Mouse (Mus musculus): ENCODE measurements around the gene Utp15. TPM values are rescaled to one million over a fixed set of nuclear protein-coding genes. Genes with fewer than 3 reads are reported as not detected.

Gene Utp15
- polyA plus RNA-seq, 1 experiment from 2014 or later = 26.9 TPM

DNA sequence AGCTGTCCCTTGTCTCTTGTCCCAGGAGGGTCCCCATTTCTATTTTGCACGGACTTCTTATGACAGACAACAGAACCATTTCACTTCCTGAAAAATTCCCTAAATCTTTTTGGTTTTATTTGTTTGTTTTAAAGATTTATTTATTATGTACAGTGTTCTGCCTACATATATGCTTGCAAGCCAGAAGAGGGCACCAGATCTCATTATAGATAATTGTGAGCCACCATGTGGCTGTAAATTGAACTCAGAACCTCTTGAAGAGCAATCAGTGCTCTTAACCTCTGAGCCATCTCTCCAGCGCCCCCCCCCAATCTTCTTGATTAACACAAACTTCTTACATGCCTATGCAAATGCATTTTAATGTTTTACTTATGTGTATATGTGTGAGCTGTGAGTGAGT lies 27.9 kb upstream of the Utp15 start:
- Histone ChIP-seq H3K4me1 (no peaks in the 10 kb centered on the region), H3K4me3 (no peak overlapping the region), H3K9ac (no peak overlapping the region), H3K36me3 (no peaks in the 10 kb centered on the region), H3K9me3 (no peaks in the 10 kb centered on the region), H3K4me2 (no peak overlapping the region), H3K27ac (no peak overlapping the region), H3K27me3 (no peaks in the 10 kb centered on the region)
- WGBS = 31% methylated on average over 2 of the region's 2 CpGs
- ATAC-seq (ENCODE audit: insufficient number of reproducible peaks, low FRiP score, low TSS enrichment, low read depth) = no peak

GRCm38 (mm10) chr13:98280990-98281650 lies 18.3 kb upstream of the Utp15 start:
- Histone ChIP-seq H3K4me3 (no peak overlapping the region), H3K27ac (no peak overlapping the region), H3K9ac (no peak overlapping the region), H3K36me3 (no peaks in the 10 kb centered on the region), H3K9me3 (no peaks in the 10 kb centered on the region), H3K4me1 (no peaks in the 10 kb centered on the region), H3K4me2 (no peak overlapping the region), H3K27me3 (no peaks in the 10 kb centered on the region)
- no peak for ATAC-seq (ENCODE audit: insufficient number of reproducible peaks, low FRiP score, low TSS enrichment, low read depth)
- 75% methylated on average over 12 of the region's 12 CpGs for WGBS

DNA sequence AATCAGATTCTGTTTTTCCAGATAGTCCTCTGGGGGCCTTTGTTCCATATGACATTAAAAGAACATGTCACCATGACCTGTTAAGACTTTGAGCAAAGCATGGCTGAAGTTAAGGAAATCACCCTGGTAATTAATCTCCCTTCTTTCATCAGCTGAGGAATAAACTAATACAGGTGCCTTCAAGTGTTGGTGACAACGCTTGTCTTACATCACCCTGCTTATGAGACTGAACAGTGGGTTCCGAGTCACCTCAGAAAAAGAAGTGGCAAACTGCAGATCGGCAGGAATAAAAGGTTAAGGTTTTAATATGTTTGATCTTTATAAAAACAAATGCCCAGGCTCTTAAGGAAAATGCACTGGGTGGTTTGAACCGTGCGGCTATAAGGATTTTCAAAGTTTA lies 16.8 kb upstream of the Utp15 start, which contains the start of gene Gm21976:
Gm21976 (plus strand) TSS at position 202 of the 400 bp plus-strand sequence.
- Histone ChIP-seq H3K27ac (no peak within 1 kb of the TSS), H3K27me3 (no peaks in the 10 kb centered on the region), H3K4me2 (no peak within 1 kb of the TSS), H3K4me3 (no peak within 1 kb of the TSS), H3K36me3 (peaks cover 10% of the 10 kb centered on the region), H3K9me3 (no peaks in the 10 kb centered on the region), H3K4me1 (no peaks in the 10 kb centered on the region), H3K9ac (no peak within 1 kb of the TSS)
- no peak for ATAC-seq (ENCODE audit: insufficient number of reproducible peaks, low FRiP score, low TSS enrichment, low read depth)
- WGBS = 70% methylated on average over 5 of the region's 5 CpGs

DNA sequence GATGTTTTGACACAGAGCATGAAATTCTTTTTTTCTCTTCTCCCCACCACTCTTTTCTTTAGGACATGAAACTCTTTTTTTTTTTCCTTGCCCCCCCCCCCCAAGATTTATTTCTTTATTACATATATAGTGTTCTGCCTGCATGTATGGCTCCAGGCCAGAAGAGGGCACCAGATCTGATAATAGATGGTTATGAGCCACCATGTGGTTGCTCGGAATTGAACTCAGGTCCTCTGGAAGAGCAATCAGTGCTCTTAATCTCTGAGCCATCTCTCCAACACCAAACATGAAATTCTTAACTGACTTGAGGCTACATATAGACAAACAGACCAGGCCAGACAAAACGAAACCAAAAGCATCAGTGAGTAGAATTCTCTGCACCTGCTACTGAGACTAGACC lies 14.7 kb upstream of the Utp15 start:
- 88% methylated on average over 2 of the region's 2 CpGs for WGBS
- Histone ChIP-seq H3K9ac (no peak overlapping the region), H3K9me3 (no peaks in the 10 kb centered on the region), H3K36me3 (peaks cover 28% of the 10 kb centered on the region), H3K4me2 (no peak overlapping the region), H3K4me1 (no peaks in the 10 kb centered on the region), H3K4me3 (no peak overlapping the region), H3K27me3 (no peaks in the 10 kb centered on the region), H3K27ac (no peak overlapping the region)
- ATAC-seq (ENCODE audit: insufficient number of reproducible peaks, low FRiP score, low TSS enrichment, low read depth) = no peak

- Histone ChIP-seq H3K27me3 (no peaks in the 10 kb centered on the region), H3K9ac (no peak overlapping the region), H3K4me3 (no peak overlapping the region), H3K27ac (no peak overlapping the region), H3K4me2 (no peak overlapping the region), H3K36me3 (peaks cover 40% of the 10 kb centered on the region), H3K4me1 (no peaks in the 10 kb centered on the region), H3K9me3 (no peaks in the 10 kb centered on the region)
- no peak for ATAC-seq (ENCODE audit: insufficient number of reproducible peaks, low FRiP score, low TSS enrichment, low read depth)
- 87% methylated on average over 7 of the region's 7 CpGs for WGBS
These were observed 13.4 kb upstream of the Utp15 start for GRCm38 (mm10) chr13:98276253-98276652.

- no peak overlapping the region for H3K4me3 ChIP-seq
- no peak for ATAC-seq (ENCODE audit: insufficient number of reproducible peaks, low FRiP score, low TSS enrichment, low read depth)
- no peaks in the 10 kb centered on the region for H3K4me1 ChIP-seq
- WGBS = 75% methylated on average over 4 of the region's 4 CpGs
- H3K27ac ChIP-seq = no peak overlapping the region
- H3K9ac ChIP-seq = no peak overlapping the region
- peaks cover 45% of the 10 kb centered on the region for H3K36me3 ChIP-seq
- H3K4me2 ChIP-seq = no peak overlapping the region
- H3K27me3 ChIP-seq = no peaks in the 10 kb centered on the region
- H3K9me3 ChIP-seq = no peaks in the 10 kb centered on the region
These were observed 12.8 kb upstream of the Utp15 start for GRCm38 (mm10) chr13:98275646-98276045.

- no peak overlapping the region for H3K27ac ChIP-seq
- no peak overlapping the region for H3K9ac ChIP-seq
- WGBS = 86% methylated on average over 9 of the region's 9 CpGs
- H3K36me3 ChIP-seq = peaks cover 54% of the 10 kb centered on the region
- ATAC-seq (ENCODE audit: insufficient number of reproducible peaks, low FRiP score, low TSS enrichment, low read depth) = no peak
- no peaks in the 10 kb centered on the region for H3K4me1 ChIP-seq
- H3K27me3 ChIP-seq = no peaks in the 10 kb centered on the region
- H3K4me2 ChIP-seq = no peak overlapping the region
- no peak overlapping the region for H3K4me3 ChIP-seq
- H3K9me3 ChIP-seq = no peaks in the 10 kb centered on the region
These were observed 11.2 kb upstream of the Utp15 start for GRCm38 (mm10) chr13:98274023-98274422.

GRCm38 (mm10) chr13:98264111-98264510 lies 1.3 kb upstream of the Utp15 start:
- no peak overlapping the region for H3K27ac ChIP-seq
- H3K9me3 ChIP-seq = no peaks in the 10 kb centered on the region
- no peak overlapping the region for H3K9ac ChIP-seq
- peak overlapping the region; percentile 66 for H3K4me2 ChIP-seq
- H3K36me3 ChIP-seq = peaks cover 28% of the 10 kb centered on the region
- WGBS = 37% methylated on average over 5 of the region's 5 CpGs
- peaks cover 23% of the 10 kb centered on the region for H3K4me1 ChIP-seq
- ATAC-seq (ENCODE audit: insufficient number of reproducible peaks, low FRiP score, low TSS enrichment, low read depth) = no peak
- H3K4me3 ChIP-seq = peak overlapping the region; percentile 73
- H3K27me3 ChIP-seq = no peaks in the 10 kb centered on the region

GRCm38 (mm10) chr13:98263458-98263987 lies 682 bp upstream of the Utp15 start:
- peak; percentile 26; the same call in 1 of the 2 replicates for ATAC-seq (ENCODE audit: insufficient number of reproducible peaks, low FRiP score, low TSS enrichment, low read depth)
- Histone ChIP-seq H3K27ac (peak overlapping the region; percentile 92), H3K4me3 (peak overlapping the region; percentile 73), H3K4me1 (peaks cover 23% of the 10 kb centered on the region), H3K9ac (peak overlapping the region; percentile 61), H3K9me3 (no peaks in the 10 kb centered on the region), H3K36me3 (peaks cover 25% of the 10 kb centered on the region), H3K27me3 (no peaks in the 10 kb centered on the region), H3K4me2 (peak overlapping the region; percentile 66)
- WGBS = under 1% methylated on average over 16 of the region's 16 CpGs

DNA sequence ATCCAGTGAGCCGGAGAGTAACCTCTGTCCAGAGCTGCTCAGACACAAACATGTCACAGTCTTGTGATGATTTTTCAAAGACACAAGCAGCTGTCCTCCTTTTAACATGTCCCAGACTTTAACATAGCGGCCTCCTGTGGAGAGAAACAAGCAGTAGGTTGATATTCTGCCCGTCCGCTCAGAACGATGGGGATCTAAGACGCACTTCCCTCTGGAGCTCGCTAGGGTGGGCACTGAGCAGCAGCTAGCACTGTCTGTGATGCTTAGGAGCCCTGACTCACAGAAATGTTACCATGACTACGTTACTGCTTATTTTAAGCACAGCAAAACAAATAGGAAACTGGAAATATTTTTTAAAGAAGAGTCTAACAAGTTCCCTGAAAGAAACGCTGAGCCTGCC lies 7.9 kb downstream of the Utp15 start:
- Histone ChIP-seq H3K4me3 (no peak overlapping the region), H3K36me3 (peaks cover 77% of the 10 kb centered on the region), H3K4me1 (no peaks in the 10 kb centered on the region), H3K4me2 (no peak overlapping the region), H3K27me3 (no peaks in the 10 kb centered on the region), H3K9ac (no peak overlapping the region), H3K27ac (no peak overlapping the region), H3K9me3 (no peaks in the 10 kb centered on the region)
- ATAC-seq (ENCODE audit: insufficient number of reproducible peaks, low FRiP score, low TSS enrichment, low read depth) = no peak
- 77% methylated on average over 9 of the region's 9 CpGs for WGBS

DNA sequence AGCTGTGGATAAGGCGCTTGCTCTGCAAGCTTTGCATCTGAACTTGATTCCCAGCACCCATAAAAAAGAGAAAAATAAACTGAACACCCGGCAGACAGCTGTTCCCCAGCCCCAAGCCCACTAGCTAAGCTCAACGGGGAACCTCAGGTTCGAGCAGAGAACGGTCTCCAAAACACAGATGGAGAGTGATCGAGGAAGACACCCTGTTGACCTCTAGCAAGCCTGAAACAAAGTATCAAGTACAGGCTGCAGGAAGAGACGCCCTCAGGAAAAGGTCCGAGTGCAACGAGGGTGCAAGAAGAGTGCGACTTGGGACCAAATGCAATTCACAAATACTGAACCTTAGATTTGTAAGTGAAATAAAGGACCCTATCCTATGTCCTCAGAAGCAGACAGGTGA lies 13.2 kb downstream of the Utp15 start:
- Histone ChIP-seq H3K4me2 (no peak overlapping the region), H3K27me3 (no peaks in the 10 kb centered on the region), H3K36me3 (peaks cover 65% of the 10 kb centered on the region), H3K9ac (no peak overlapping the region), H3K4me1 (no peaks in the 10 kb centered on the region), H3K4me3 (no peak overlapping the region), H3K27ac (no peak overlapping the region), H3K9me3 (no peaks in the 10 kb centered on the region)
- WGBS = 69% methylated on average over 10 of the region's 10 CpGs
- no peak for ATAC-seq (ENCODE audit: insufficient number of reproducible peaks, low FRiP score, low TSS enrichment, low read depth)

GRCm38 (mm10) chr13:98245386-98245785 lies 17.5 kb downstream of the Utp15 start:
- H3K9me3 ChIP-seq = no peaks in the 10 kb centered on the region
- H3K27ac ChIP-seq = no peak overlapping the region
- H3K4me3 ChIP-seq = no peak overlapping the region
- H3K36me3 ChIP-seq = peaks cover 32% of the 10 kb centered on the region
- no peak overlapping the region for H3K4me2 ChIP-seq
- no peaks in the 10 kb centered on the region for H3K4me1 ChIP-seq
- ATAC-seq (ENCODE audit: insufficient number of reproducible peaks, low FRiP score, low TSS enrichment, low read depth) = no peak
- no peaks in the 10 kb centered on the region for H3K27me3 ChIP-seq
- no peak overlapping the region for H3K9ac ChIP-seq
- 70% methylated on average over 7 of the region's 7 CpGs for WGBS
